Mouse (Mus musculus): ENCODE data around the gene Med8.

DNA sequence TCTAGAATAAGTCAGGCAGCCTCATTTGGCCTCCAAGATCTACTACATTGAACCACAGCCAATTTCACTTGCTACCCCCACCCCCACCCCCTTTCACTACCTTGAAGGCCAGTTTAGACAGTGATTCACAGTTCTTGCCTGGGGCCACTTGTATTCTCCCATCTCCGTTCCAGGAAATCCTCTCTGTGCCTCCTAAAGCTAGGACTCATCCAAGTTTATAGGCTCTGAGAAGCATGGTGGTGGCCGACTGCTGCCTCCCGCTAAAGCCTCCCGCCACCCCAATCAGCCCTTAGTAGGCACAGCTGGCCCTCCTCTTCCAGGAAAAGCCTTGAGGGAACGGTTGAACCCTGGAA, 18.3 kb downstream of the Med8 start:
- TF ChIP-seq CTCF (IDR thresholded peaks at IDR 0.05; ENCODE audit: control insufficient read depth, insufficient read depth, insufficient read length) (no peak), CEBPB (IDR thresholded peaks at IDR 0.05; ENCODE audit: low read depth) (no peak), MAX (IDR thresholded peaks at IDR 0.05) (no peak), USF1 (IDR thresholded peaks at IDR 0.05; ENCODE audit: low read depth) (no peak)
